Mouse (Mus musculus) 3134 (cell line): ENCODE results near the gene Tek.

ENCODE experiments used
- DNase-seq: peaks from one replicate; pipeline ENCODE4 v3.0.0-alpha.2; 2011; ENCODE audit warnings: low spot score; ENCODE audit not compliant: insufficient read length; ENCODE audit errors: extremely low read depth

Gene Tek

GRCm38 (mm10) chr4:94803187-94803586 lies 64.1 kb downstream of the Tek start:
- DNase-seq = no peak

DNA sequence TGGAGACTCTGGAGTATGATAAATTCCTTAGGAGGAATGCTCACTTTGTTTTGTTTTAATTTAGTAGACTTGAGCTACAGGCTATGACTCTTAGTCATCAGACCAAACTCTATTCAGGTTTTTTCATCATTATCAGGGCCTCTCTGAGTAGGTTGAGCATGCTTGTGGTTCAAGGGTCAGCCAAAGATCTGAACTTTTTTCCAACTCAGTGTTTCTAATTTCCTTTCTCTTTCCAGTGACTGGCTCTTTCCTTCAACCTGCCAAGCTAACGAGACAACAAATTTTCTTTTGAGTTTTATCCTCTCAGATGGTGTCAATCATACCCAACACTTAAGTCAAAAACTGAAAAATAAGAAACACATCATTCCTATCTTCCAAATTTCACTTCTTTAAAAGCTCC lies 71.5 kb downstream of the Tek start:
- DNase-seq = no peak

DNA sequence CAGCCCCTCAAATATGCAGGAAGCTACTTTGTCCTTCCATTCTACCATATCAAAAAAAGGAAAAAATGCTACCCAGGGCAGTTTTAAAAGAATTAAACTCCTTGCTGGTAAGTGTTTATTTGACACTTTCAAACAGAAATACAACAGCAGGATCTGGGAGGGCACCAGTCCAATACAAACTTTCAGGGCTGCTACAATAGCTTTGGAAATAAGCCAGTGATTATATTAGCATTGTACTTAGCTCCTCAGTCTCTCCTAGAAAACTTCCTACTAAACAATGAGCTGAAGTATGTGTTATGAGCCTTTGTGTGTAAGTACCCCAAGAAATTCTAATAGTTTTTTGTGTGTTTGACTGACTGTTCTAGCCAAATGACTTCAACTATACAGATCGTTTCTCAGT lies 87.8 kb downstream of the Tek start:
- DNase-seq = no peak

- no peak for DNase-seq
These were observed 88.3 kb downstream of the Tek start for GRCm38 (mm10) chr4:94827429-94827828.

DNA sequence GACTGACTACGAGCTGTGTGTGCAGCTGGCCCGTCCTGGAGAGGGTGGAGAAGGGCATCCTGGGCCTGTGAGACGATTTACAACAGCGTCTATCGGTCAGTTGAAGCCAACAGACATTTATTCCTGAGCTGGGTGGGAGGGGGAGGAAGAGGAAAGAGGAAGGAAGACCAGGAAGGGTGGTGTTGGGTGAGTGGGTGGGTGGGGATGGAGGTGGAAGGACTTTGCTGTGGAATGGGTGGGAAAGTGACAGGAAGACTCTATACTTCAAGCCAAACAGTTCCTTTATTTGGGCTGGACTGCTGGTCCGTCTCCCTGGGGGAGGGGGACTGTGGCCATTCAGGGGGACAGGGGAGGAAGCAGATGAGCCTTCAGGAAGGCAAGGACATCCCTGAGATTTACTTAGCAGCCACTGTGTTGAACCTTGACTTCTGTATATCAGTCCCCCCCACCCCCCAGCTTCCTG lies 90.9 kb downstream of the Tek start:
- no peak for DNase-seq

- DNase-seq = no peak
These were observed 98.0 kb downstream of the Tek start for GRCm38 (mm10) chr4:94837061-94837460.

DNA sequence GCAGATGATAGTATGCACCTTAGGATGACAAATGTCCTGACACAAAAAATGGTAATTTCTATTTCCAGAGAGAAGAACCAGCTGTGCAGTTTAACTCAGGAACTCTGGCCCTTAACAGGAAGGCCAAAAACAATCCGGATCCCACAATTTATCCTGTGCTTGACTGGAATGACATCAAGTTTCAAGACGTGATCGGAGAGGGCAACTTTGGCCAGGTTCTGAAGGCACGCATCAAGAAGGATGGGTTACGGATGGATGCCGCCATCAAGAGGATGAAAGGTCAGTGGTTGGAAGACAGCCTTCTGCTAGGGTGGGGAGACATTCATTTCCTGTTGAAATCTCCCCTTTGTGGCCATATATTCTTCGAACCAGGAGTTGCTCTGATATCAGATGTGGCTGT lies 114.2 kb downstream of the Tek start:
- no peak for DNase-seq

GRCm38 (mm10) chr4:94854270-94854669 lies 115.2 kb downstream of the Tek start:
- DNase-seq = no peak

- DNase-seq = no peak
These were observed 116.1 kb downstream of the Tek start for GRCm38 (mm10) chr4:94855201-94855600.

DNA sequence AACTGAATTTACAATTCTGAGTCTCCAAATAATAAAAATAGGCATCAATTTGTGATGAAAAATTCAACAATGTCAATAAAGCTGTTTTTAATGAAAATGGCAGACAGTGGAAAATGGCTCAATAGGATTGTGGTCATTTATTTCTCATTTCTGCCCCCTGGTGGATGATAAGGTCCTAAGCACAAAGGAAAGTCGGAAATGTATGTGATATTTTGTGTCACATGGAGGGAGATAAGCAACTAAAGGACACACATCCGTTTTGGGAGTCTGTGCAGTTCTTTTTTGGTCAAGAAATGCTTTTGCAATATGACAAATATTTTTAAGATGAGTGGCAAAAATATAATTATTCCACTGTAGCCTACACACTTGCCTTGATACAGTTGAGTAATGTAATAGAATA lies 161.7 kb downstream of the Tek start:
- no peak for DNase-seq

- no peak for DNase-seq
These were observed 162.7 kb downstream of the Tek start for GRCm38 (mm10) chr4:94901780-94902179.
